Mouse (Mus musculus): ENCODE measurements around the gene Gm20696. TPM values are rescaled to one million over a fixed set of nuclear protein-coding genes. Genes with fewer than 3 reads are reported as not detected.
A peak's percentile ranks its signal among the peaks of the same experiment; 100 is the strongest.

Gm20696 gene
- polyA plus RNA-seq, 1 experiment: 3.0 TPM

DNA sequence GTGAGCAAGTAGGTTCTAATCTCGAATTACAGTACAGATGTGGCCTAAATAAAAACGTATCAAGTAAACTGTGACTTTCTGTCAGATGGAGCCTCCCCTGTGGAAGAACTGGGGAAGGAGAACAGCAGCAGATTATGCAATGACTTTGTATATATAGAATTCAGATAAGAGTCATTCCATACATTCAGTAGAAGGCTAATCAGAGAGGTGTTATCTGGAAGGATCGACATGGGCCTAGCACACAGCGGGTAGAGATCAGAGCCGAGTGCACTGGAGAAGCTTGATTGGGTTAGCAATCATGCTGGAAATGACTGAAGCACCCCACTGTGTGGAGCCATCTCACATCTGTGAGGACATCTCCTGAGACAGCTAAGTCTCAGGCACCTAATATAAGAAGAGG, 294.2 kb downstream of the Gm20696 start:
- Histone ChIP-seq H3K4me1 (ENCODE audit: control insufficient read depth, insufficient read depth, low read length) (peaks cover 7% of the 10 kb centered on the region), H3K4me3 (ENCODE audit: insufficient read depth, low read length) (no peak overlapping the region), H3K27ac (ENCODE audit: insufficient read depth, low read depth, low read length) (no peak overlapping the region)
- TF ChIP-seq CTCF (IDR thresholded peaks at IDR 0.05; ENCODE audit: low read depth, low read length) (no peak), POLR2A (IDR thresholded peaks at IDR 0.05; ENCODE audit: borderline replicate concordance, low read depth, low read length) (no peak)

DNA sequence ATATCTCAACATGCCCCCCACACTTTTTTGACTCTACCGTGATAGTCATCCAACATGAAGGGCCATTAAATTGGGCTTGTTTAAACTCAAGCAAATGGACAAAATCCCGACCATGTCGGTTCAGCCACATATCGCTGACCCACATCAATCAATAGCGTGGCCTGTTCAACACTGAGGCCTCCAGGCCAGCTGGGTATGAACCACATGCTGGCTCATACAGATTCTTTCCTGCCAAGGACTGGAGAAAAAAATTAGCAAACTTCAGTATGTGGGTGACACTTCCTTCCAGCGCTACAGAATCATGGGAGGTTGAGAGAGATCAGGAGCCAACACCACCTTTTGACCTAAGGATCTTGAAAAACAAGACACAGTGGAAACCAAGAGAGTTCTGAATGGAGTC, 294.6 kb downstream of the Gm20696 start:
- Histone ChIP-seq H3K27ac (ENCODE audit: insufficient read depth, low read depth, low read length) (no peak overlapping the region), H3K4me1 (ENCODE audit: control insufficient read depth, insufficient read depth, low read length) (peaks cover 4% of the 10 kb centered on the region), H3K4me3 (ENCODE audit: insufficient read depth, low read length) (no peak overlapping the region)
- TF ChIP-seq CTCF (IDR thresholded peaks at IDR 0.05; ENCODE audit: low read depth, low read length): no peak
- no peak for TF ChIP-seq POLR2A (IDR thresholded peaks at IDR 0.05; ENCODE audit: borderline replicate concordance, low read depth, low read length)

GRCm38 (mm10) chr6:99369931-99370330, 296.7 kb downstream of the Gm20696 start:
- TF ChIP-seq POLR2A (IDR thresholded peaks at IDR 0.05; ENCODE audit: borderline replicate concordance, low read depth, low read length) (no peak), CTCF (IDR thresholded peaks at IDR 0.05; ENCODE audit: low read depth, low read length) (no peak)
- Histone ChIP-seq H3K4me3 (ENCODE audit: insufficient read depth, low read length) (no peak overlapping the region), H3K27ac (ENCODE audit: insufficient read depth, low read depth, low read length) (no peak overlapping the region), H3K4me1 (ENCODE audit: control insufficient read depth, insufficient read depth, low read length) (peaks cover 4% of the 10 kb centered on the region)

- no peak for TF ChIP-seq POLR2A (IDR thresholded peaks at IDR 0.05; ENCODE audit: borderline replicate concordance, low read depth, low read length)
- TF ChIP-seq CTCF (IDR thresholded peaks at IDR 0.05; ENCODE audit: low read depth, low read length): no peak
- no peak overlapping the region for H3K4me3 ChIP-seq (ENCODE audit: insufficient read depth, low read length)
- H3K27ac ChIP-seq (ENCODE audit: insufficient read depth, low read depth, low read length): no peak overlapping the region
- peaks cover 4% of the 10 kb centered on the region for H3K4me1 ChIP-seq (ENCODE audit: control insufficient read depth, insufficient read depth, low read length)
Observed at GRCm38 (mm10) chr6:99369156-99369555, 297.4 kb downstream of the Gm20696 start.

DNA sequence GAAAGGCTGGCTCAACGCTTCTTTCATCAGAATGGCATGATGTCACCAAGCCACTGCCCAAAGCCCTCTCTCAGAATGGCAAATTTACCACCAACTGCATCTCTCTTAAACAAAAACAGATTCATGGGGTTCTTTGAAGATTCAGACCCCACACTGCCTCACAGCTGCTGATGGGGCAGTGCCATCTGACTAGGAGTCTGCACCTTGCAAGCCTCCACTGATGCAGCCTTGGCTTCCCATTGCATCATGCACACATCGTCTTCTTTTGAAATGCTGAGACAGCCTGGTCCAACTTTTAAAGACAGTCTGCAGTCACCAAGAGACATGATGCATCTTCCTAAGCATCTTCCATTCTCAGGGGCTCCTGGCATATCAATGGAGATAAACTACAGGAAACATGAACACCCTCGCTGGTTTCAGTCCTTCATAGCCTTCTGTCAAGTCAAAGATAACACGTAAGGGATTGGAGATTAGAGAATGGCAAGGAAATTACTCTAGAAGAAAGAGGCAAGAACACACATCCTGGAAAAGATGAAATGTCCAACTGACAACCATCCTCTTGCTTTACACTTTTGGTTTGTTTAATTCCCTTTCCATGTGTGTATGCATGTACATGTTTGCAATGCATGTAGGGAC, 298.4 kb downstream of the Gm20696 start:
- Histone ChIP-seq H3K27ac (ENCODE audit: insufficient read depth, low read depth, low read length) (no peak overlapping the region), H3K4me3 (ENCODE audit: insufficient read depth, low read length) (no peak overlapping the region), H3K4me1 (ENCODE audit: control insufficient read depth, insufficient read depth, low read length) (peaks cover 4% of the 10 kb centered on the region)
- TF ChIP-seq CTCF (IDR thresholded peaks at IDR 0.05; ENCODE audit: low read depth, low read length): no peak
- TF ChIP-seq POLR2A (IDR thresholded peaks at IDR 0.05; ENCODE audit: borderline replicate concordance, low read depth, low read length): no peak

GRCm38 (mm10) chr6:99364545-99364944, 302.1 kb downstream of the Gm20696 start:
- Histone ChIP-seq H3K4me3 (ENCODE audit: insufficient read depth, low read length) (no peak overlapping the region), H3K4me1 (ENCODE audit: control insufficient read depth, insufficient read depth, low read length) (peaks cover 16% of the 10 kb centered on the region), H3K27ac (ENCODE audit: insufficient read depth, low read depth, low read length) (no peak overlapping the region)
- TF ChIP-seq CTCF (IDR thresholded peaks at IDR 0.05; ENCODE audit: low read depth, low read length) (no peak), POLR2A (IDR thresholded peaks at IDR 0.05; ENCODE audit: borderline replicate concordance, low read depth, low read length) (no peak)

GRCm38 (mm10) chr6:99360581-99360980, 306.0 kb downstream of the Gm20696 start:
- H3K4me3 ChIP-seq (ENCODE audit: insufficient read depth, low read length): no peak overlapping the region
- TF ChIP-seq POLR2A (IDR thresholded peaks at IDR 0.05; ENCODE audit: borderline replicate concordance, low read depth, low read length): no peak
- H3K4me1 ChIP-seq (ENCODE audit: control insufficient read depth, insufficient read depth, low read length): peaks cover 32% of the 10 kb centered on the region
- H3K27ac ChIP-seq (ENCODE audit: insufficient read depth, low read depth, low read length): no peak overlapping the region

- H3K4me3 ChIP-seq (ENCODE audit: insufficient read depth, low read length): no peak overlapping the region
- no peak overlapping the region for H3K27ac ChIP-seq (ENCODE audit: insufficient read depth, low read depth, low read length)
- peaks cover 32% of the 10 kb centered on the region for H3K4me1 ChIP-seq (ENCODE audit: control insufficient read depth, insufficient read depth, low read length)
- TF ChIP-seq POLR2A (IDR thresholded peaks at IDR 0.05; ENCODE audit: borderline replicate concordance, low read depth, low read length) (no peak), CTCF (IDR thresholded peaks at IDR 0.05; ENCODE audit: low read depth, low read length) (no peak)
Observed at GRCm38 (mm10) chr6:99359765-99360499, 306.7 kb downstream of the Gm20696 start.

DNA sequence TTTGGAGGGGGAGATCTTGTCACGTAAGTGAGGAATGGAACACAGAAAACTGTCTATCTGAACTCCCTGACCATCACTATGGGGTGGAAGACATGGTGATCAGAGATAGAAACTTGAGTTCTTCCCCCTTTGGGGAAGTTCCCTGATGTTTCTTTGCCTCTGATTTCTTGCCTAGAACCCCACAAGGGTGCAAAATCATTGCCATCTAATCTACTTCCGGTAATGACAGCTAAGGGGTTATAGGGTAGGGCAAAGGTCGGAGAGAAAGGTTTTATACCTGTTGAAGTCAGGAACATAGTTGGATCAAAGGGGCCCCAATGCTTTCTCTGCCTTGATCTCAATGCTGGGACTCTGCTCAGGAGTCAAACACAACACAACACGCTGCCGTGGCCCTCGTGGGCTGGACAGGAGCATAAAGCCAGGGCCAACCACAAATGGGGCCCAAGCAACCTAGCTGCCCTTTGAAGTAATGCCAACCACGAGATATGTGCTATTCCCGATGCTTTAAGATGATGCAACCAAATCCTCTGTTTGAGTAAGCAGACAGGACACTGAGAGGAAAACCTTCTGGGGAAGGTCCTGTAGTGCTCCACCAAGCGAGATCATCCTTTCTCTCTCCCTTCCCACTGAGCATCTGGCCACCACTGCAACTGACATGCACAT, 307.4 kb downstream of the Gm20696 start:
- Histone ChIP-seq H3K27ac (ENCODE audit: insufficient read depth, low read depth, low read length) (peak overlapping the region; percentile 22), H3K4me3 (ENCODE audit: insufficient read depth, low read length) (no peak overlapping the region), H3K4me1 (ENCODE audit: control insufficient read depth, insufficient read depth, low read length) (peaks cover 32% of the 10 kb centered on the region)
- TF ChIP-seq POLR2A (IDR thresholded peaks at IDR 0.05; ENCODE audit: borderline replicate concordance, low read depth, low read length) (no peak), CTCF (IDR thresholded peaks at IDR 0.05; ENCODE audit: low read depth, low read length) (no peak)

GRCm38 (mm10) chr6:99357931-99358330, 308.7 kb downstream of the Gm20696 start:
- H3K27ac ChIP-seq (ENCODE audit: insufficient read depth, low read depth, low read length): no peak overlapping the region
- peaks cover 32% of the 10 kb centered on the region for H3K4me1 ChIP-seq (ENCODE audit: control insufficient read depth, insufficient read depth, low read length)
- no peak overlapping the region for H3K4me3 ChIP-seq (ENCODE audit: insufficient read depth, low read length)
- TF ChIP-seq POLR2A (IDR thresholded peaks at IDR 0.05; ENCODE audit: borderline replicate concordance, low read depth, low read length) (no peak), CTCF (IDR thresholded peaks at IDR 0.05; ENCODE audit: low read depth, low read length) (no peak)

Measured in bone marrow macrophage, adult 2 months (primary cell).